Mouse (Mus musculus) ovary, adult 18-20 months (tissue): Measurements from ENCODE around the gene Olfr159.

Experiments used
- DNase-seq: peaks from one replicate; pipeline ENCODE4 v3.0.0; 2022; ENCODE audit warnings: low spot score, mixed read lengths

The Olfr159 gene

DNA sequence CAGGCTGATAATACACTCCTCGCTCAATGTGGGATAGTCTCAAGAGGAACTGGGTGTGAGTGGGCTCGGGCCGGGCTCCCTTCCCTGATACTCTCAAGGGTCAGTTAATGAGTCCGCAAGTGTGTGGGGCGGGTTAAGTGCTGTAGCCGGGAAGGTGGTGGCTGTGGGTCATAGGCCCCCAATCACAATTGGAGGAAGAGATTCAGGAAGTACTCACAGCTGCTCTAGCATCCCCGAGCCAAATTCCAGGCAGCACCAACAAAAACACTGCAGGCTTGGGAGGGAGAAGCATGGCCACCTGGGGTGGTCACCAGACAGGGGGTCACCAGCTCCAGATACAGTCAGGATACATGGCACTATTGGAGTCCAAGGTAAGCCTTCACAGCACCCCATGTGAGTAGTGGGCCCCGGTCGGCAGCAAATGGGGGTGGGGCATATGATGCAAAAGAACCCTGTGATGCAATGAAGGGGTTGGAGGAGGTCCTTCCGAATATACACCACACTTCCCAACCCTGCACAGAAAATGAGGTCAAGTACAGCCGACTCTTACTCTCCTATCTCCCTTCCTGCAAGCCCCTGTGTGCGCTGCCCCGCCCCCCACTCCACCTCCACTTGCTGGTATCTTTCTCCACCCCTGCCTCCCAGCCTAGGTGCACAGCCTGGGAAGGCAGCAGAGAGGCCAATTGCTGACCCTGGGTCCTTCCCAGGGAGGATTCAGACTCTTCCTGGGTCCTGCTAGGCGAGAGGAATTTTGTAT, 40.8 kb downstream of the Olfr159 start, which contains the start of gene Spaar:
TSS of gene Spaar (plus strand) at position 241 of the 757 bp plus-strand sequence.
- no peak for DNase-seq

DNA sequence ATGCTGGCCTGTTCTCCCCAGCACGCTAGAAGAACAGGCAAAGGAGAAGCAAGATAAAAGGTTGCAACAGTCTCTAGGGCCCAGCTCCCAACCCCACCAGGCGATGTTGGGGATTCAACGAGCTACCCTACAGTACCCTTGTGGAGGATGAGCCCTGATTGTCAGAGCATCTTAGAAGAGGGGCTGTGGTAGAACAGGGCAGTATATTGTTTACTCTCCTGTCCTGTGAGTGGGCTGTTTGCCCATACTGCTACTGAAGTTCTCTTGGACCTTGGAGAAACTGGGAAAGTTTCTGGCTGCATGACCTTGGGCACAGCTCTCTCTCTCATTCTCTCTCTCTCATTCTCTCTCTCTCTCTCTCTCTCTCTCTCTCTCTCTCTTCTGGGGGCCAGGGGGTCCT, 41.7 kb downstream of the Olfr159 start:
- DNase-seq, result no peak

DNA sequence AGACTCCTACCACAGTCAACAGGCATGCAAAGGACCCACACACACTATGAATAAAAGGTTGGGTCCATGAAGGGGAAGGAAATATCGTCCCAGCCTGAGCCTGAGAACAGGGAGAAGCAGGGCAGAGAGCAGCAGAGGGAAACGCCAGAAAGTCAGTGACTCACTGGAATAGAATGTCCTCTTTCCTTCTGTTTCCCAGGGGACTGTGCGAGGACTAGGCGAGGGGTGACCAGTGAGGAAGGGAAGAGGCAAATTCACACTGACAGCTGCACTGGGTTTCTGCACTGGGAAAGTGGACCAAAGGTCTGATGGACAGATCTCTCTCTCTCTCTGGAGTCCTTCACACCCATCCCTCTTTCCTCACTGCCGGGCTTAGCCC, 42.2 kb downstream of the Olfr159 start:
- peak; percentile 49 for DNase-seq

GRCm38 (mm10) chr4:43727718-43728575, 42.9 kb downstream of the Olfr159 start:
- no peak for DNase-seq

- DNase-seq, result peak; percentile 78
Measured at GRCm38 (mm10) chr4:43726995-43727394, 43.8 kb downstream of the Olfr159 start, which contains the start of gene Hrct1. Gene Hrct1 (plus strand): TSS chr4:43727188.

- no peak for DNase-seq
Measured at GRCm38 (mm10) chr4:43726228-43726993, 44.4 kb downstream of the Olfr159 start.

GRCm38 (mm10) chr4:43724764-43725163, 46.0 kb downstream of the Olfr159 start:
- DNase-seq, result no peak

GRCm38 (mm10) chr4:43722191-43722590, 48.6 kb downstream of the Olfr159 start:
- no peak for DNase-seq

- no peak for DNase-seq
Measured at GRCm38 (mm10) chr4:43720491-43721228, 50.1 kb downstream of the Olfr159 start.
